ENCODE assay signal across 27 mouse cellular contexts in genomic region chr12:85952349-85952748, GRCm38 (mm10).
A peak's percentile ranks its signal among the peaks of the same experiment; 100 is the strongest.
DNase-seq lines count a peak whose midpoint lies in the region; ATAC-seq and TF ChIP-seq lines count a peak whose summit lies in the region.
"Had no signal": no experiment of that assay in that cellular context is flagged by ENCODE, and none has a peak within 500 bp of the region (broad histone marks: within the 10 kb centered on the region; RNA-seq: fewer than 3 reads in every experiment).

No protein-coding gene starts in this region.

- no peak overlapping the region for H3K4me3 ChIP-seq in forebrain, postnatal 0 days (ENCODE audit: low read depth, low read length)
- H3K4me3 ChIP-seq: embryonic facial prominence, embryonic 10.5 days; embryonic facial prominence, embryonic 13.5 days; erythroblast, embryonic 14.5 days; forebrain, embryonic 12.5 days; forebrain, embryonic 15.5 days; gastrocnemius, adult 2 months; heart, embryonic 12.5 days; heart, embryonic 15.5 days had no signal

- peak; percentile 66 for DNase-seq in heart, adult 11 months
- no peak for DNase-seq in heart, postnatal 25 days (ENCODE audit: low spot score)
- DNase-seq in right cerebral cortex, adult 18-20 months, result peak; percentile 70
- no peak for DNase-seq in right cerebral cortex, postnatal 14 days
- peak; percentile 54 for DNase-seq in telencephalon, adult 2 months (ENCODE audit: low read depth, low spot score)
- DNase-seq in forebrain, postnatal 0 days, result no peak
- DNase-seq: adrenal gland, adult 2 months; cerebellum, adult 11-12 months; cerebellum, adult 8-10 months; cerebellum, postnatal 36 days; embryo, embryonic 11 days; gastrocnemius, adult 2 months; gastrocnemius, postnatal 14 days; heart, adult 18-20 months; heart, postnatal 10 days; heart, postnatal 4 days had no signal

- H3K4me1 ChIP-seq in forebrain, postnatal 0 days (ENCODE audit: insufficient read depth), result no peaks in the 10 kb centered on the region
- H3K4me1 ChIP-seq: embryonic facial prominence, embryonic 10.5 days; forebrain, embryonic 12.5 days; forebrain, embryonic 15.5 days; heart, embryonic 15.5 days had no signal

- H3K27ac ChIP-seq in forebrain, postnatal 0 days (ENCODE audit: low read depth, low read length), result no peak overlapping the region
- H3K27ac ChIP-seq: embryonic facial prominence, embryonic 10.5 days; embryonic facial prominence, embryonic 13.5 days; forebrain, embryonic 12.5 days; forebrain, embryonic 15.5 days; gastrocnemius, adult 2 months; heart, embryonic 15.5 days; hindbrain, embryonic 14.5 days; hindbrain, postnatal 0 days had no signal

- H3K27me3 ChIP-seq in forebrain, postnatal 0 days (ENCODE audit: insufficient read depth, low read length), result no peaks in the 10 kb centered on the region
- H3K27me3 ChIP-seq: embryonic facial prominence, embryonic 13.5 days; forebrain, embryonic 12.5 days; forebrain, embryonic 15.5 days; heart, embryonic 12.5 days; heart, embryonic 15.5 days had no signal

- intact Hi-C loops in heart, postnatal 25 days (cut with DNase I), result loop anchor here (2.0 kb wide), 1 partner anchor 126 kb away; the partner anchor contains the start of gene Tgfb3

- WGBS in forebrain, postnatal 0 days, result 90% methylated on average over 5 of the region's 5 CpGs

- H3K9ac ChIP-seq in forebrain, postnatal 0 days, result no peak overlapping the region
- H3K9ac ChIP-seq: embryonic facial prominence, embryonic 13.5 days; forebrain, embryonic 12.5 days; forebrain, embryonic 15.5 days; heart, embryonic 12.5 days; heart, embryonic 15.5 days; hindbrain, embryonic 14.5 days had no signal

- ATAC-seq in forebrain, postnatal 0 days, result no peak
- ATAC-seq: CD4-positive, CD25-positive, alpha-beta regulatory T cell, adult 4 months; forebrain, embryonic 15.5 days; hindbrain, postnatal 0 days; inflammation-experienced regulatory T-cells, adult 6 months had no signal

- no peak overlapping the region for H3K4me2 ChIP-seq in forebrain, postnatal 0 days (ENCODE audit: low read depth)
- H3K4me2 ChIP-seq: embryonic facial prominence, embryonic 13.5 days; forebrain, embryonic 12.5 days; forebrain, embryonic 15.5 days; heart, embryonic 12.5 days; heart, embryonic 15.5 days; hindbrain, embryonic 14.5 days had no signal

- no peak for TF ChIP-seq CTCF in forebrain, postnatal 0 days (IDR thresholded peaks at IDR 0.05; ENCODE audit: low read depth)

- no peaks in the 10 kb centered on the region for H3K9me3 ChIP-seq in forebrain, postnatal 0 days (ENCODE audit: low read length)
- H3K9me3 ChIP-seq: embryonic facial prominence, embryonic 10.5 days; embryonic facial prominence, embryonic 13.5 days; forebrain, embryonic 12.5 days; forebrain, embryonic 15.5 days; heart, embryonic 15.5 days had no signal

- no peaks in the 10 kb centered on the region for H3K36me3 ChIP-seq in forebrain, postnatal 0 days (ENCODE audit: insufficient read depth)
- H3K36me3 ChIP-seq: forebrain, embryonic 12.5 days; forebrain, embryonic 15.5 days had no signal

Comparison
In these comparisons a context has a peak if more than half of its experiments do, and no peak if none do; other contexts are left out.
1. DNase-seq: peak in heart, adult 11 months (single experiment), right cerebral cortex, adult 18-20 months (single experiment) and telencephalon, adult 2 months (single experiment); none in heart, postnatal 25 days (single experiment), right cerebral cortex, postnatal 14 days (single experiment) and forebrain, postnatal 0 days (single experiment).